Mouse (Mus musculus) heart, postnatal 0 days (tissue): ENCODE measurements around the gene Prox1.

Source experiments
- CTCF ChIP-seq: IDR thresholded peaks from 2 replicates; pipeline ENCODE4 v1.5.1; 2016; ENCODE audit warnings: antibody characterized with exemption, control low read depth, low read depth
- EP300 ChIP-seq: IDR thresholded peaks from 2 replicates; pipeline ENCODE4 v1.6.1; 2016; ENCODE audit warnings: antibody characterized with exemption, low read depth

DNA sequence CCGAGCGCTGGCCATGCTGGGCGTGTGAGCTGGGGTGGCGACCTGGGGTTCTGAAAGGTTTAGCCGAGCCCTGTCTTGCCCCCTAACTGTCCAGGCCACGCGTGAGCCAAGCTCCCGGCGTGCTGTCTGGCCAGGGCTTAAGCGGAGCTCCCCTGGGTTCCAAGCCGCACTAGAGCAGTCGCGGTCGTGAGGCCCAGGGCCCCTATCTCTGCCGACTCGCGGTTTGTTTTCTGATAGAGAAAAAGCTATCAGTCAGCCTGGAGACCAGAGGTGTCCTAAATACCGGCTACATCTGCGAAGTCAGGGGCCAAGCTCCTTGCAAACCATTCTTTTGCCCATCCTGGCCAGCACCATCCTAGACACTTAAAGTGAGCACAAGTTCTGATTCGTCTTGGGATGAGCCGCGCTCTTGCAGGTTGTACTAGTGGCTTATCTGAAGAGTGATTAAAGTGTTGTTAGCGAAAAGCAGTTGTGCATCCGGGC, 2.5 kb upstream of the Prox1 start:
- TF ChIP-seq CTCF, result no peak
- no peak for TF ChIP-seq EP300
